Mouse (Mus musculus) cerebellum, adult 2 months (tissue): ENCODE measurements around the gene Ap3s2. TPM values are rescaled to one million over a fixed set of nuclear protein-coding genes. Genes with fewer than 3 reads are reported as not detected.

Experiments used
- DNase-seq, 2 experiments: peaks; one replicate each; pipeline ENCODE4 v3.0.0; 2021
- H3K27ac ChIP-seq: fragments of 200-500 bp; 2 replicates; pipeline ENCODE4 v1.5.1; 2012; ENCODE audit warnings: low read length, control low read depth, inconsistent platforms; ENCODE audit not compliant: insufficient read depth
- H3K27me3 ChIP-seq: fragments of 200-500 bp; 2 replicates; pipeline ENCODE4 v1.6.1; 2012; ENCODE audit warnings: inconsistent platforms, mild to moderate bottlenecking, low read length, moderate library complexity; ENCODE audit not compliant: control insufficient read depth, insufficient read depth
- H3K4me1 ChIP-seq: fragments of 200-500 bp; 2 replicates; pipeline ENCODE4 v1.6.1; 2011; ENCODE audit warnings: low read length; ENCODE audit not compliant: control insufficient read depth, insufficient read depth
- H3K4me3 ChIP-seq: fragments of 200-500 bp; replicated peaks from 2 replicates; pipeline ENCODE3; 2011; ENCODE audit warnings: mild to moderate bottlenecking, low read depth, low read length, control low read depth; ENCODE audit not compliant: insufficient read depth
- CTCF ChIP-seq: fragments of 200-500 bp; IDR thresholded peaks from 2 replicates; pipeline ENCODE4 v1.5.1; 2011; ENCODE audit warnings: low read depth, mild to moderate bottlenecking, control low read depth, low read length, moderate library complexity, borderline replicate concordance; ENCODE audit not compliant: insufficient read depth
- POLR2A ChIP-seq: fragments of 200-500 bp; IDR thresholded peaks from 2 replicates; pipeline ENCODE4 v1.6.1; 2011; ENCODE audit warnings: low read length, control low read depth, borderline replicate concordance; ENCODE audit not compliant: insufficient read depth
- WGBS: fragments of 180-500 bp; shearing (Covaris S2); methylation state at CpG from one replicate; pipeline ENCODE4 v1.1.7; 2018; 5-methylcytosine and 5-hydroxymethylcytosine counted together
- polyA plus RNA-seq: library from polyadenylated mRNA; depleted of rRNA; stranded (reverse); fragments of >200 nt; gene quantifications from 2 replicates; pipeline ENCODE4 v1.2.3, GENCODE M21; 2012; rRNA removed

The Ap3s2 gene
- polyA plus RNA-seq, 1 experiment = 46.6 TPM

DNA sequence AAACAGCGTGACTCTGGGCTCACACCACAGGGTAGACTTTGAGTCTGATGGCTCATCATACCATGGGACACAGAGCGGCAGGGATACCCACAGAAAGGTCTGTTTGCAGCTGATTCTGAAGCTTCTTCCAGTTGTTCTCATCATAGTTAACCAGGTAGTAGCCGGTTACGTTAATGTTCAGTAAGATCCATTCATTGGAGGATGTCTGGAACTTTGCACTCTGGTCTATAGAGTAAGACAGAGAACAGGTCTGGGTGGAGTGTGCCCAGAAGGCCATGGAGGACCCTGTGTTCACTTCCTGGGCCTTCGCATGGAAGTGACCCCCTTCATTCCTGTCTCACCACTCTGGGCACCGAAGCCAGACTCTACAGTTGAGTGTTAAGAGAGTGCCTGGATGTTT is 85.3 kb downstream of the Ap3s2 start:
- no peak overlapping the region for H3K4me3 ChIP-seq
- no peak for TF ChIP-seq CTCF
- no peak for TF ChIP-seq POLR2A
- 98% methylated on average over 6 of the region's 6 CpGs for WGBS

DNA sequence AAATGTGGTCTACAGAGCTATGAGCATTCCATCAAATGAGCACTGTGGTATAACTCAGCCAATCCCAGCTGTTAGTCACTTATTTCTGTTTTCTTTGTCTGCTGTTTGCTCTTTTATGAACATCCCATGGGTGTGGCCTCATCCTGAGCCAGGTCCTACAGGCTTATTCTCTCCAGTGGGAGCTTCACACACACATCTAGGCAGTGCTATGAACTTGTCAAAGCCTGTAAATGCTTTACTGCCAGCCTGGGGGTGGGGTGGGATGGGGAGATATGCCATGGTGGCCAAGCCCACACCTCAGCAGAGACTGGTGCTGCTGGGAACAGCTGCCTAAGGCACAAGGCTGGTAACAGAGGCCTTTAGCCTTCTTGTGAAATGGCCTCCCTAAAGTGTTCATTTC is 87.5 kb downstream of the Ap3s2 start:
- H3K27me3 ChIP-seq = no peaks in the 10 kb centered on the region
- TF ChIP-seq POLR2A (no peak), CTCF (no peak)
- H3K4me3 ChIP-seq = no peak overlapping the region
- no peak overlapping the region for H3K27ac ChIP-seq
- H3K4me1 ChIP-seq = no peaks in the 10 kb centered on the region
- no peak for DNase-seq

More for the DNA sequence above, 85.3 kb downstream of the Ap3s2 start:
- DNase-seq = no peak
- H3K4me1 ChIP-seq = no peaks in the 10 kb centered on the region
- H3K27me3 ChIP-seq = no peaks in the 10 kb centered on the region
- H3K27ac ChIP-seq = no peak overlapping the region

DNA sequence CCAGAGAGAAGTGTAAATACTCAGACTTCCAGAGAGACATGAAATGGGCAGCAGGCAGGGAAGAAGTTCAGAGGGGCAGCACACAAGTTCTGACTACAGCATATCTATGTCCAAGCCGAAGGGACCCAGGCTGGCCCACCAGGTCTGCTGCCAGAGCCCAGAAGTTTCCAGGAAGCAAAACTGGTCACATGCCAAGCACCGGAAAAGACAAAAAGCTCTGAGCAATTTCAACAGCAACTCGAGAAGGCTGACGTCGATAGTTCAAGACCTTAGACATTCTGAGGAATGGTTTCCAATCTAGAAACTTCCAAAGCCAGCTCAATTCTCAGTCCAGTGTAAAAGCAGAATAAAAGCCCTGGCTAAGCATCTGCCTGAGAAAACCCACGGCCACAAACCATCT is 88.9 kb downstream of the Ap3s2 start:
- 31% methylated on average over 6 of the region's 6 CpGs for WGBS
- no peaks in the 10 kb centered on the region for H3K4me1 ChIP-seq
- no peak overlapping the region for H3K27ac ChIP-seq
- no peaks in the 10 kb centered on the region for H3K27me3 ChIP-seq
- H3K4me3 ChIP-seq = no peak overlapping the region
- no peak for TF ChIP-seq POLR2A
- TF ChIP-seq CTCF = no peak
- no peak for DNase-seq

- TF ChIP-seq CTCF (no peak), POLR2A (no peak)
- no peak overlapping the region for H3K4me3 ChIP-seq
- no peak for DNase-seq
- H3K27ac ChIP-seq = no peak overlapping the region
- no peaks in the 10 kb centered on the region for H3K4me1 ChIP-seq
- H3K27me3 ChIP-seq = no peaks in the 10 kb centered on the region
- 73% methylated on average over 6 of the region's 6 CpGs for WGBS
These were observed 89.3 kb downstream of the Ap3s2 start for GRCm38 (mm10) chr7:79831145-79831544.

DNA sequence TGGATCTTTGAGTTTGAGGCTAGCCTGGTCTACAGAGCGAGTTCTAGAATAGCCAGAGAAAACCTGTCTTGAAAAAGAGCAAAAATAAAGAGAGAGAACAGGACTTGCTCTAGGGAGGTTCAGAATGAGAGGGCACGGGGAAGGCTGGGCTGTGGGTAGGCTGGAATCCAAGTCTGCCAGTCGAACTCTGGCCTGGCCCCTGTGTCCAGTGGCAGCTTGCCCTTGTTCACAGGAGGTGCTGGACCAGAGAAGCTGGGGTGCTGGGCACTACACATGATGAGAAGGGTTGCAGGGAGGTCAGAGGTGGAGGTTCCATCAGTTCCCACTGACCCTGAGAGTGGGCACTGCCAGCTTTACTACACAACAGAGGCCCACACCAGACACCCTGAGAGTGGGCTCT is 92.1 kb downstream of the Ap3s2 start:
- TF ChIP-seq POLR2A (no peak), CTCF (no peak)
- WGBS = 58% methylated on average over 3 of the region's 3 CpGs

More for the DNA sequence above, 92.1 kb downstream of the Ap3s2 start:
- DNase-seq = no peak
- no peaks in the 10 kb centered on the region for H3K27me3 ChIP-seq
- H3K4me1 ChIP-seq = no peaks in the 10 kb centered on the region
- H3K27ac ChIP-seq = no peak overlapping the region
- no peak overlapping the region for H3K4me3 ChIP-seq

Other genes starting within 250 kb of the Ap3s2 start
- 1.4 TPM in 2 replicates for gene Kif7, start 204.9 kb downstream of the Ap3s2 start, polyA plus RNA-seq
- 0.10 and 0.36 TPM in 2 replicates for gene Plin1, start 187.7 kb downstream of the Ap3s2 start, polyA plus RNA-seq
- 9.1 and 10.5 TPM in 2 replicates for gene Pex11a, start 177.5 kb downstream of the Ap3s2 start, polyA plus RNA-seq
- 0.23 and 0.27 TPM in 2 replicates for gene Wdr93, start 177.5 kb downstream of the Ap3s2 start, polyA plus RNA-seq
- not detected in 2 replicates for gene Mesp1, start 126.9 kb downstream of the Ap3s2 start, polyA plus RNA-seq
- gene Mesp2, start 109.9 kb downstream of the Ap3s2 start, polyA plus RNA-seq = 0.15 and 0.17 TPM in 2 replicates
- gene Anpep, start 59.6 kb downstream of the Ap3s2 start, polyA plus RNA-seq = 3.0 and 3.3 TPM in 2 replicates
- 22.5 and 22.8 TPM in 2 replicates for gene Arpin, start 14.7 kb upstream of the Ap3s2 start, polyA plus RNA-seq
- gene Zfp710, start 104.2 kb upstream of the Ap3s2 start, polyA plus RNA-seq = 10.9 and 11.0 TPM in 2 replicates
- gene Idh2, start 194.7 kb upstream of the Ap3s2 start, polyA plus RNA-seq = 77.9 and 84.0 TPM in 2 replicates